Mouse (Mus musculus) gonadal fat pad, adult 2 months (tissue): ENCODE data around the gene Arhgef3. TPM values are rescaled to one million over a fixed set of nuclear protein-coding genes. Genes with fewer than 3 reads are reported as not detected.
"Not testable (repeated sequence)": the region's sequence is repeated elsewhere in the genome, so short reads cannot be mapped to it uniquely, and the experiment has no call there.

ENCODE experiments used
- DNase-seq: peaks from one replicate; pipeline ENCODE4 v3.0.0-alpha.2; 2012; ENCODE audit warnings: low read depth
- polyA plus RNA-seq: library from polyadenylated mRNA; depleted of rRNA; stranded (reverse); fragments of >200 nt; gene quantifications from 2 replicates; pipeline ENCODE4 v1.2.3, GENCODE M21; 2012

Arhgef3 gene
- polyA plus RNA-seq, 1 experiment, result 12.2 TPM

GRCm38 (mm10) chr14:27231506-27231905 lies 116.8 kb downstream of the Arhgef3 start:
- DNase-seq, result no peak

- no peak for DNase-seq
These were observed 117.5 kb downstream of the Arhgef3 start for GRCm38 (mm10) chr14:27231974-27232780.

GRCm38 (mm10) chr14:27233056-27233455 lies 118.4 kb downstream of the Arhgef3 start:
- DNase-seq, result no peak

- DNase-seq, result no peak
These were observed 119.0 kb downstream of the Arhgef3 start for GRCm38 (mm10) chr14:27233656-27234055.

- no peak for DNase-seq
These were observed 119.7 kb downstream of the Arhgef3 start for GRCm38 (mm10) chr14:27234270-27234840.

- DNase-seq, result no peak
These were observed 121.3 kb downstream of the Arhgef3 start for GRCm38 (mm10) chr14:27235897-27236553.

- DNase-seq, result no peak
These were observed 123.0 kb downstream of the Arhgef3 start for GRCm38 (mm10) chr14:27237522-27238187.

- DNase-seq, result no peak
These were observed 124.0 kb downstream of the Arhgef3 start for GRCm38 (mm10) chr14:27238600-27239118.

GRCm38 (mm10) chr14:27239551-27240091 lies 124.9 kb downstream of the Arhgef3 start:
- no peak for DNase-seq

GRCm38 (mm10) chr14:27242253-27242652 lies 127.6 kb downstream of the Arhgef3 start:
- DNase-seq, result no peak

GRCm38 (mm10) chr14:27242769-27243168 lies 128.1 kb downstream of the Arhgef3 start:
- DNase-seq, result no peak

GRCm38 (mm10) chr14:27243585-27243984 lies 128.9 kb downstream of the Arhgef3 start:
- no peak for DNase-seq

- no peak for DNase-seq
These were observed 130.2 kb downstream of the Arhgef3 start for GRCm38 (mm10) chr14:27244898-27245297.

- no peak for DNase-seq
These were observed 131.7 kb downstream of the Arhgef3 start for GRCm38 (mm10) chr14:27246424-27246823.

GRCm38 (mm10) chr14:27246948-27247347 lies 132.2 kb downstream of the Arhgef3 start:
- not testable (repeated sequence) for DNase-seq

GRCm38 (mm10) chr14:27249121-27249520 lies 134.4 kb downstream of the Arhgef3 start:
- no peak for DNase-seq

- DNase-seq, result no peak
These were observed 135.6 kb downstream of the Arhgef3 start for GRCm38 (mm10) chr14:27250281-27250789.

- DNase-seq, result no peak
These were observed 138.7 kb downstream of the Arhgef3 start for GRCm38 (mm10) chr14:27253391-27253790.

GRCm38 (mm10) chr14:27262349-27262748 lies 147.7 kb downstream of the Arhgef3 start:
- DNase-seq, result no peak

- no peak for DNase-seq
These were observed 151.9 kb downstream of the Arhgef3 start for GRCm38 (mm10) chr14:27266601-27267000.

GRCm38 (mm10) chr14:27268137-27268536 lies 153.4 kb downstream of the Arhgef3 start:
- DNase-seq, result no peak
